13 mouse cellular contexts compared by ENCODE assay signal in the genomic region with DNA sequence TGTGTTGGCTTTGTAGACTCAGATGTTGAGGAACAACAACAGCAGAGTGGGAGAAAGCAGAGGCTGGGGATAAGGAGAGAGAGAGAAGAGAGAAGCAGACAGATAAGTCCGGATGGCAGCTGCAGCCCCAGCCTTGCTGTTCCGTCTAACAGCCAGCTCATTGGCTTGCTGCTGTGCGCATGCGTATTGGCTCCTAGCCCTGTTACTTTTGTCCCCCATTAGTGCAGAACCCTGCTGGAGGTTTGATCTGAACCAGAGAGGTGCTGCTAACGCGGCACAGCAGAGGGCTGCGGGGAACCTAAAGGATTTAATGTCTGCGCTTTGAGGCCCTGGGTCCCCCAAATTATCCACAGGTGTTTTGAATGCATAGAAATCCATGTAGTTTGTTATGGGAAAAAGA.
DNase-seq lines count a peak whose midpoint lies in the region; ATAC-seq and TF ChIP-seq lines count a peak whose summit lies in the region.
"Had no signal": no experiment of that assay in that cellular context is flagged by ENCODE, and none has a peak within 500 bp of the region (broad histone marks: within the 10 kb centered on the region; RNA-seq: fewer than 3 reads in every experiment).

No protein-coding gene starts in this region.

- no peaks in the 10 kb centered on the region for H3K27me3 ChIP-seq in limb, embryonic 14.5 days (ENCODE audit: control insufficient read depth, insufficient read depth, low read length)
- H3K27me3 ChIP-seq: limb, embryonic 15.5 days; neural tube, embryonic 12.5 days had no signal

- 43% methylated on average over 8 of the region's 8 CpGs for WGBS in limb, embryonic 14.5 days

- intact Hi-C loops in heart, postnatal 25 days (cut with DNase I): no loop called here

- no peaks in the 10 kb centered on the region for H3K36me3 ChIP-seq in limb, embryonic 14.5 days (ENCODE audit: control insufficient read depth, insufficient read depth, low read length)
- H3K36me3 ChIP-seq: hindbrain, embryonic 10.5 days; limb, embryonic 15.5 days; neural tube, embryonic 12.5 days had no signal

- 0 out of 2 replicates have a peak overlapping the region, but pooled peaks have one; percentile 18 for H3K4me2 ChIP-seq in limb, embryonic 14.5 days (replicated peaks; ENCODE audit: low read depth, low read length, severe bottlenecking)
- H3K4me2 ChIP-seq: limb, embryonic 15.5 days; neural tube, embryonic 12.5 days had no signal

- H3K9me3 ChIP-seq in limb, embryonic 14.5 days (ENCODE audit: control insufficient read depth, low read length): no peaks in the 10 kb centered on the region
- H3K9me3 ChIP-seq: hindbrain, embryonic 10.5 days; limb, embryonic 15.5 days; neural tube, embryonic 12.5 days had no signal

- peak; percentile 20 for DNase-seq in heart, postnatal 4 days
- no peak for DNase-seq in heart, postnatal 25 days (ENCODE audit: low spot score)
- peak; percentile 23 for DNase-seq in ovary, adult 18-20 months (ENCODE audit: low spot score)
- no peak for DNase-seq in ovary, postnatal 10 days (ENCODE audit: low spot score)
- no peak for DNase-seq in limb, embryonic 14.5 days (ENCODE audit: low spot score)
- peak; percentile 71 for DNase-seq in retina, postnatal 1 day
- no peak for DNase-seq in gastrocnemius, postnatal 25 days
- DNase-seq in layer of hippocampus, postnatal 36 days: no peak
- DNase-seq: cerebellum, adult 2 months; kidney, adult 18-20 months had no signal

- peaks cover 5% of the 10 kb centered on the region; the same call in 1 of the 2 replicates for H3K4me1 ChIP-seq in limb, embryonic 14.5 days (ENCODE audit: control insufficient read depth, insufficient read depth, low read length)
- H3K4me1 ChIP-seq: neural tube, embryonic 12.5 days had no signal

- ATAC-seq in limb, embryonic 14.5 days (ENCODE audit: low FRiP score, low read depth): no peak

- H3K27ac ChIP-seq in limb, embryonic 14.5 days (replicated peaks; ENCODE audit: low read depth, low read length): no peak overlapping the region
- H3K27ac ChIP-seq: hindbrain, embryonic 10.5 days; limb, embryonic 15.5 days; neural tube, embryonic 12.5 days had no signal

- H3K4me3 ChIP-seq in limb, embryonic 14.5 days (replicated peaks; ENCODE audit: low read length): no peak overlapping the region
- H3K4me3 ChIP-seq: hindbrain, embryonic 10.5 days; limb, embryonic 15.5 days; neural tube, embryonic 12.5 days had no signal

- H3K9ac ChIP-seq in limb, embryonic 14.5 days (ENCODE audit: low read depth, low read length, severe bottlenecking): no peak overlapping the region
- H3K9ac ChIP-seq: limb, embryonic 15.5 days; neural tube, embryonic 12.5 days had no signal

- no peak for TF ChIP-seq POLR2A in limb, embryonic 14.5 days (IDR thresholded peaks at IDR 0.05; ENCODE audit: borderline replicate concordance, extremely low read depth, insufficient read depth, insufficient read length)

Comparison
In these comparisons a context has a peak if more than half of its experiments do, and no peak if none do; other contexts are left out.
1. DNase-seq: peak in heart, postnatal 4 days (single experiment), ovary, adult 18-20 months (single experiment) and retina, postnatal 1 day (single experiment); none in heart, postnatal 25 days (single experiment), ovary, postnatal 10 days (single experiment), limb, embryonic 14.5 days (single experiment), gastrocnemius, postnatal 25 days (single experiment) and layer of hippocampus, postnatal 36 days (0 of 2).